Mouse (Mus musculus) myocyte (in vitro differentiated cells): ENCODE data around the gene Fgf4.

Experiments used
- E2F4 ChIP-seq: IDR thresholded peaks from one replicate; pipeline ENCODE4 v1.6.1; 2011; ENCODE audit warnings: mild to moderate bottlenecking, control low read depth, moderate library complexity; ENCODE audit not compliant: insufficient read depth
- MAX ChIP-seq: IDR thresholded peaks from one replicate; pipeline ENCODE4 v1.6.1; 2011; ENCODE audit warnings: low read depth, mild to moderate bottlenecking, control low read depth
- POLR2A ChIP-seq: IDR thresholded peaks from one replicate; pipeline ENCODE4 v1.6.1; 2011; ENCODE audit warnings: low read depth, mild to moderate bottlenecking, control low read depth, moderate library complexity; ENCODE audit not compliant: insufficient read length

DNA sequence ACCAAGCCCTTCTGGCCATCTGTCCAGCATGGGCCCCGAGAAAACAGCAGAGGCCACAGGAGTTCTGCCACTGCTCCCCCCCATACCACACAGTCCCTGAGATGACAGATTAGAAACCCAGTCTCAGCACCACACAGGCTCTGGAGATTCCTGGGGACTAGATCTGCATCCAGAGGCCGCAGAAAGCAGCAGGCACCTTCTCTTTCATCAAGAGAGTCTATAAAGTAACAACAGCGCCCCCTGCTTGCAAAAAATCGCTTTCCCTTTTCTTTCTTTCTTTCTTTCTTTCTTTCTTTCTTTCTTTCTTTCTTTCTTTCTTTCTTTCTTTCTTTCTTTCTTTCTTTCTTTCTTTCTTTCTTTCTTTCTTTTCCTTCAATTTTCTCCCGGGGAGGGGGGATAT, 47.0 kb downstream of the Fgf4 start:
- no peak for TF ChIP-seq E2F4
- TF ChIP-seq MAX, result no peak
- no peak for TF ChIP-seq POLR2A
